Mouse (Mus musculus): ENCODE data around the gene Naa40.

Naa40 gene

DNA sequence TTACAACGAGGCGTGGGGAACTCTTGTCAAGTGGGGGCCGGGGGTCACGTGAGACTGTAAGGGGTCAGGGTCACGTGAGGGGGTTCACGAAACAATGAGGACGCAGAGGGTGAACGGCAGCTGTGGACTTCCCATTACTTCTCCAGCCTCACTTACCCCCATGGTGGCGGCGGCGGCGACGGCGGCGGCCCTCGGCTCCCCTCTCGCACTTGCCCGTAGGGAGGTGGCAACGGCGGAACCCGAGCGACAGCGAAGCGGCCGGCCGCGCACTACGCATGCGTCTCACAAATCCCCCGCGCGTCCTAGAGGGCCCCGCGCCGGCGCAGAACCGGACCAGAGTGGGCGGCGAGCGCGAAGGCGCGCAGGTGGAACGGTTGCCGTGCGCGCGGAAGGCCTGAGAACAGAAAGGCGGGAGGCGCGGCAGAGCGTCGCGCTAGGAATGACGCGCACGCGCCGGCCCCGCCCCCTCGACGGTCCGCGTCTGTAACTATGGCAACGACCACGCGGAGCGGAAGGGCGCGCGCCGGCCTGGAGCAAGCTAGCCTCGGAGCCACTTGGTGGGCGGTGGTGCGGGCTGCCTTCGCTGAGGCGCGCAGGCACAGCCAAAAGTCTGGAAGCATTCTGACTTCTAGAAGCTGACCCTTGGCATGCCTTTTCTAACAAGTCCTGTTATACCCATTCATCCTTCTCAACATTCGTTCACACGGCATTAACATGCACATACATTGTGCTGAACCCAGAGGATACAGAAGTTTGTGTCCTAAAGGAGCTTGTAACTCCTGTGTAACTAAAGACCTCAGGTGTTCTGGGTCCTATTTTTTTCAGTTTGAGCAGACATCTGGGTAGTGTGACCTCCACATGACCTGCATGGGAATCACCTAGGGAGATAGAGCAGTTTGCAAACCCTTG, at the start of gene Naa40:
Gene Naa40 (minus strand): TSS at position 402 of the 909 bp plus-strand sequence.
- DNase-seq = peak; percentile 87 to 90

DNA sequence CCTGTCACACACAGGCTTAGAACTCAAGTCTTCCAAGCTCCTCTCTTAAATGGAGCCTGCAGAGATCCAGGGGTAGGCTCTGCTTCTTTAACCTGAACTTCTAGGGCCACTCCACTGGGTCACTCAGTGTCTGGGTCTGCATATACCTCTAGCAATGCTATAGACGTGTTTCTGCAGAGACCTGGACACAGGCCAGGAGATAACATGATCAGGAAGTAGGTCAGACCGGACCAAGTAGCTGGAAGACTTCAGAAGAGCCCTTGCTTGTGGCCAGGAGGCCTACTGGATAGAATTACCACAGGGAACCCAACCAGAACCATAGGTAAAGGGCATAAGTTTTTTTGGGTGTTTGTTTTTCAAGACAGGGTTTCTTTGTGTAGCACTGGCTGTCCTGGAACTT, 48.8 kb upstream of the Naa40 start:
- DNase-seq = no peak

GRCm38 (mm10) chr19:7288288-7288687, 47.3 kb upstream of the Naa40 start:
- DNase-seq = no peak

DNA sequence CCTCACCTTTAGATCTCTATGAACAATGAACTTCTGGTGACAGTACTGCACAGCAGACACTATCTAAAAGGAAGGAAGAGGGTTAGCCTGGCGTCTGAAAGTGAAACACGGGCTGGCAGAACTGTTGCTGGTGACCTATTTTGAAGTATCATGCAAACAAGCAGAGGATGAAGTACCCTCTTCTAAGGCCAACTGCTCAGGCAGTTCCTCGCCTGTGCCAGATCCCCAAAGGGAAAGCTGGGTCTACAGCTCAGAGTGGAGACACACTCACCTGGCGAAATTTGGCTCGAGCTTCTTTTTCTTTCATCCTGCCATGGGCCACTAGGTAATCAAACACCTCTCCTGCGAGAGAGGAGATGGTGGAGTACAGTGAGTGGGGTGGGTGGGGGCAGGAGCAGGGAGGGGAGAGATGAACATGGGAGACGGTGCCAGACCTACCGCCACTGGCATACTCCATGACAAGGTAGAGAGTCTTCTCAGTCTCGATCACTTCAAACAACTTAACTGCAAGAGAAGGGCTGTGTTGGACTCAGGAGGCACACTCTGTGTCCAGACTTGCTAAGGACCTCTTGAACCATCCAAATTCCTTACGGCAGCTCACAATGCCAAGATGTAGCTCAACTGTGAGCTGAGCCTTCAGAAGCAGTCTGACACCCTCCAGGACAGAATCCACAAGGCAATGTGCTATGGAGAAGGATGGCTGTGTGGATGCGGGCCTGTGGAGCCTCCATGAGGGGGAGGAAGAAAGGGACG, 45.8 kb upstream of the Naa40 start:
- no peak for DNase-seq

GRCm38 (mm10) chr19:7280557-7281330, 39.8 kb upstream of the Naa40 start:
- DNase-seq = no peak

DNA sequence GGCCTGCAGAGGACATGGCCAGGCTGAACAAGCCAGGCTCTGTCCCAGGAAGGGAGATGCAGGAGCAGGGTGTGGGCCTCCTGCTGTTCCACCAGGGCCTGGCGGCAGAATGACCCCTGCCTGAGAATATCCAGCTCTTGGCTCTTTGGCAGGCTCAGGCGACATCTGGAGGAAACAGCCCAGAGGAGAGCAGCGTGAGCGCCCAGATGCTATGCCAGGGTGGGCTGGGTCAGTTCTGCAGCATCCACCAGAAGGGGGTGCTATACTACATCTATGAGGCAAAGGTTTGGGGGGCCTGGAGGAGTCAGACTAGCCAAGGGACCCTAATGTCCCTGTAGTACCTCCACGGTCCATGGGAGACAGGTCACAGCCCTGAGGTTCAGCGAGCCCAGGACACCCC, 38.1 kb upstream of the Naa40 start:
- DNase-seq = no peak

DNA sequence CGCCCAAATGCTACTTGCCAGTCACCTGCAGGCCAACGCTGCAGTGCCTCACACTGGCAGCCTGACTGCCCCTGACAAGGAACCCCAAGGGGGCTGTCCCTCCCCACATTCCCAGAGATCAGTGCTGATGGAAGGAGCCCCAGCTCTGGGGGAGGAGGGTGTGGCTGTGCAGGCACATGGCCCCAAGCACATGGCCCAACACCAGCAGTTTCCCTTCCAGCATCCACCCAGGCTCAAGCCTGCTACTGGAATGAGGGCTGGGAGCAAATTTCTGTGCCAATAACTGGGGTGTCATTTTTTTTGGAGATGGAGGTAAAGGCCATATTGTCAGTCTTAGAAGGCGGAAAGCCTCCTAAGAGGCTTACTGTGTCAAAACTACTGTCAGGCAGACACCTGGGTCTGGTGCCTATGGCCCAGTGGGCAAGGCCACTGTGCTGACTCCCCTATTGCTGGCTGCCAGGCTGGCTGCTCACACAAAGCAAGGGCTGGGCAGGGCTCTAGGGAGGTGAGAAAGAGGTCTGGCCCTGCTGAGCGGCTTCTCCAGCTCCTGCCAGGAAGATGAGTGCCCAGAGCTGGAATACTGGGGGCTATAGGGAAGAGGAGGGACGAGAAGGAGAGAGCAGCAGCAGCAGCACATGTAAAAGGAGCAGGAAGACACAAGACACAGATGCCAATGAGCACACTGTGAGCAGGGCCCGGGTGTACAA, 37.4 kb upstream of the Naa40 start:
- no peak for DNase-seq

DNA sequence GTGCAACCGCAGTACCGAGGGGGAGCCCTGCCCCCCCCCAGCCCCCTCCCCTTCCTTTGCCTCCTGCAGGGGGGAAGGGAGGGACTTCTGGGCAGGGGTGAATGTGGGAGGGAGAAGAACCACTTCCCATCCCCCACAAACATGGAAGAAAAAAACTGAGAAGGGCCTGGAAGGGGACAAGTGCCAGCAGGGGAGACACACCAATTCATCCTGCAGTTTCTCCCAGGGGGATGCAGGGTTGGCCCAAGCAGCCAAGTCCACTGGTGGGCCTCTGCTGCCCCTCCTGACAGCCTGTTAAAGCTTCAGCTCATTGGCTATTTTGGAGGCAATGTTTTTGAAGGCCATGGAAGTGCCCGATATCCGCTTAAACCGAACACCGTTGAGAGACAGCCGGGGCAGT, 35.8 kb upstream of the Naa40 start:
- DNase-seq = no peak

- no peak for DNase-seq
Observed at GRCm38 (mm10) chr19:7276053-7276659, 35.2 kb upstream of the Naa40 start.

DNA sequence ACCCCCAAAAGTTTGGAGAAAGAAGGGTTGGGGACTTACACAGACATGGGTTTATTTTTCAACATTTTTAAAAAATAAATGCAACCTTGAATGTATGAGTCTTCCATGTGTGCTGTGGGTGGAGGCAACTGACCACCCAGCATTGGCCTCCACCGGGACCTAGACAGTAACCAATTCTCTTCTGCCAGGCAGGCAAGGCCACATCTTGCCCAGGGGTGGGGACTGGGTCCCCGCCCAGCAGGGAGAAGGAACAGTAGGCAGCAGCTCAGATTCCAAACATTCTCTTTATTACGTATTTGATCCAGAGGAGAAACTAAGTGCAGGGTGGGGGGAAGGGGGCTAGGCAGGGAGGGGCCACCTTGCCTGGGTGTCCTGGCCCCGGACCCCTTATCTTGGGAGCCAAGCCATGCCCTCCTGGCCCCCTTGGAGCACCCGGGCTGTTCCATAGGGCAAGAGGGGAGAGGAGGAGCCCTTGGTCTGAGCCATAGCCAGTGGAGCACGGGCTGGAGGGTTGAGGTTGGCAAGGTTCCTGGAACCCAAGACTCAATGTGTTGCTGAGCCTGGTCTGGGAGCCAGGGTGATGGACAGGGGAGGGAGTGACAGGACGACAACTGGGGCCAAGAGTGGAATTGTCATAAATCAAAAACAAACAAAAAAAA, 34.3 kb upstream of the Naa40 start:
- DNase-seq = no peak

DNA sequence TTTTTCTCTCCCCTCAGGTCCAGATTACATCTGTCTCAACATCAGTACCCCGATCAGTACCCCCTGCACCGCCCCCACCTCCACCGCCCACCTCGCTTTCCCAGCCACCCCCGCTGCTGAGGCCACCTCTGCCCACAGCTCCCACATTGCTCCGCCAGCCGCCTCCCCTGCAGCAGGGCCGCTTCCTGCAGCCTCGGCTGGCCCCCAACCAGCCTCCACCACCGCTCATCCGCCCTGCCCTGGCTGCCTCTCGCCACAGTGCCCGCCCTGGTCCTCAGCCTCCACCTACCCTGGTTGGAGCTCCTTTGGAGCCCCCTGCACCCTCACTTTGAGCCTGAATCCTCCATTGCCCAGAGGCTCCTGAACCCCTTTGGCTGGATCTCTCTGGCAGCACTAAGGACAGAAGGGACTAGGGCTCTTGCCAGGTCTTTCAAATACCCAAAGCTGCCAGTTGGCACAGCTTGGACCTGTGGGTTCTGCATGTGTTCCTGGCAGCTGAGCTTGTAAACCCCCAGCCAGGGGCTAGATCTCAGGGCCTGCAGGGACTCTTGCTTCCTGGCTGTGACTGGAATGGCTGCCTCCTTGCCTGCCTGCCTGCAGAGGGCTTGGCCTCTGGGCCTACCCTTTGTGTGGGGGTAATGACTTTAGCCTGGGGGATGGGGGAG, 33.5 kb upstream of the Naa40 start:
- DNase-seq = no peak

GRCm38 (mm10) chr19:7273486-7273885, 32.5 kb upstream of the Naa40 start:
- DNase-seq = no peak

GRCm38 (mm10) chr19:7269290-7270044, 28.5 kb upstream of the Naa40 start:
- no peak for DNase-seq

GRCm38 (mm10) chr19:7268722-7269090, 27.7 kb upstream of the Naa40 start:
- DNase-seq = peak; percentile 75 to 77

DNA sequence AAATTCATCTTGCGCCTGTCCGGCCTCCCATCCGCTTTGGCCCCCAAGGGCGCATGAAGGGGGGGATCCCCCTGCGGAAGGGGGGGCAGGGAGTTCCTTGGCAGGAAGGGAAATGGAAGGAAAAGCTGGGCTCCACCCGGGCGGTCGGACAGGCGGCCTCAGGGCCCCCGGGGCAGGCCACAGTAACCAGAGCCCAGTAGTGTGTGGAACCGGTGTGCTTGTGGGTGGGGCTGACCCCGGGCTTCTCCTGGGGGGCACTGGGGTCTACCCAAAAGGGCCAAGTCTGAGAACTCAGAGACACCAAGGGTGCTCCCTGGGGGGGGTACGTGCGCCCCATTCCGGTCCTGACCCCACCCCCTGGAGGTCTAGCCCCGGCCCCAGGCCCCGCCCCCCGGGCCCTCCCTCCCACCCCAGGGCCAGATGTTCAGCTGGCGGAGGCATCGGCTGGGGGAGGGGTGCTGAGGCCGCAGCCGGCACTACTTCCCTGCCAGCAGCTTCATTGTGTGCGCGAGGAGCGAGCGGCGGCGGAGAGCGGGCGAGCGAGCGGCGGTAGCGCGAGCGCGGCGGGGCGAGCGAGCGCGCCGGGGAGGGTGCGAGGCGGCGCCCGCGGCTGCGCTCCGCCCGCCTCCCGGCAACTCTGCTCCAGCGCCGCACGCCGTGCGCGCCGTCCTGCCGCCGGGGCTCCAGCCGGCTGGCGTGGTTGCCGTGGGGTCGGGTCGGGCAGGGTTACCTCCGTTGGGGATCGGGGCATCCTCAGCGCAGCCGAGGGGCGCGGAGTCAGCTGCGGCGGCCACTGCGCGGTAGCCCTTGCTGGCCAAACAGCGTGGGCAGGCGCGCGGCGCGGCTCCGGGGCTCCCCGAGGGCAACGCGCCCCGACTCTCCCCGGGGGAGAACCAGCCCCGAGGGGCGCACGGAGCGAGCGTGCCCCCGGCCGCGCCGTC, 27.1 kb upstream of the Naa40 start:
- DNase-seq = peak; percentile 81 to 82

GRCm38 (mm10) chr19:7267091-7267741, 26.2 kb upstream of the Naa40 start, which contains the start of gene Rcor2:
Gene Rcor2 (plus strand): TSS chr19:7267325.
- peak; percentile 48 to 53 for DNase-seq

- DNase-seq = no peak
Observed at GRCm38 (mm10) chr19:7266421-7266831, 25.4 kb upstream of the Naa40 start.

- DNase-seq = no peak
Observed at GRCm38 (mm10) chr19:7265478-7266191, 24.7 kb upstream of the Naa40 start.
